Mouse (Mus musculus): ENCODE measurements around the gene Cks2. TPM values are rescaled to one million over a fixed set of nuclear protein-coding genes. Genes with fewer than 3 reads are reported as not detected.

Cks2 gene
- polyA plus RNA-seq (2012; rRNA removed; ENCODE audit: low replicate concordance), result 8.5 and 22.8 TPM in 2 replicates

DNA sequence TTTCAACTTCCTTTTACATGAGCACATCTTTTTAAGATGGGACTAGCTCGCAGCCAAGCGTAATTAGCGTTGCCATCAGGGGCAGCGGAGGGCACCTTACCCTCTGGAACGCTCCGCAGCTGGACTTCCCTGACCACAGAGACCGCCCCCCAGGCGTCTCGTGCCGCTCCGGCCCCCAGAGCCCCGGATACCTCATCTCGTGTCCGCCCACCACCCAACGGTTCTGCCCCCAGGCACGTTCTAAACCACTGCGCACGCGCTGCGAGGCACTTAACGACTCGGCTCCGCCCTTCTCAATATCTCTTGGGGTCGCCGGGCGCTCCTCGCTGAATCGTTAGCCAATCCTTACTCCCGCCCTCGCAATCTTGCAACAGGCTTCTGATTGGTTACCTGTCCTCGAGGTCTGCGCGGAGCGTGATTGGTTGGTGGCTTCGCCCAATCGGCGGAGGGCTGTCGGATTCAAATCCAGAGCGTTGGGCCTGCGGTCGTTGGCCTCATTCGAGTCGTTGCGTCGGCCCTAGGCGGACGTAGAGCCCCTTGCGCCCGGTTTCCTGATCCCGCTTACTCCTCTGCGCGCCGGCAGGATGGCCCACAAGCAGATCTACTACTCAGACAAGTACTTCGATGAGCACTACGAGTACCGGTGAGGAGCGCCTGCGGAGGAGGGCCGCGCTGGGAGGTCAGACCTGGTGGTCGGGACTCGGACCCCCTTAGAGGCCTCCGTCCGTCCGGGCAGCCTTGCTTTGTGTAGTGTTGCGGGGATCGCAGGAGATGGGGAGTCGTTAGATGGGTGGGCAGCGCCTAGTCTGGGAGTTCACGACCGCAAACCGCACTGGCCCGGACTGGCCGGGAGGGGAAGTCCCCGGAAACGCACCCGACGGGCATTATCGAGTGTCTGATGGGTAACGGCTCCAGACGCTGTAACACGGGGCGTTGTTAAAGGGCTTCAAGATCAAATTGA lies at the start of gene Cks2:
Gene Cks2, plus strand, starts transcription at position 404 of the 961 bp plus-strand sequence.

DNA sequence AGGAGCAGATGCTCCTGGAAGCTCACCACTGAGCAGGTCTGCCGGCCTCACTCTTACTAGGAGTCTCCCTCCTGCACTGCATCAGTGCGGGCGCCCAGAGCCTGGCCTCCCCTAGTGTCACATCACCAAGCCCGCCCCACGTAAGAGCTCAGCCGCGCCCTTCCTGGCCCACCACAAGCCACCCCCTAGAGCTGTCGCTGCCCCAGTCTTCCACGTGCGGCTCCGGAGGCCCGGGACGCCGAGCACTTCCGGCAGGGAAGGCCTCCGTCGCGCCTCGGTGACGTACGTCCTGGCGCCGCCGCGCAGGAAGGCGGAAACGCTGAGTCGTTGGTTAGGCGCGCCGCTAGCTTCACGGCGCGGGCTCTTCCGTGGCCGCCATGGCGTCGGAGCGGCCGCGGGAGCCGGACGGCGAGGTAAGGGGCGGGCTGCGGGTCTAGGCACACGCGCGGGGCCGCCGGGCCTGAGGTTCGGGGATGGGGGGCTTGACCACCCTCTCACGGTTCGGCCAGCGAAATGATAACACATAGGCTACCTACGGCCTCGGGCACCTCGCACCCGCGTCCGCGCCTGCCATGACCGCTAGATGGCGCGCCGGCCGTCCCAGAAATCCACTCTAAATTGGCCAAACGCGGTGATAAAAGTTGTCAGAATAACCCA lies 6.5 kb downstream of the Cks2 start, which contains the start of gene Secisbp2:
Gene Secisbp2, plus strand, starts transcription at position 290 of the 657 bp plus-strand sequence.

Other genes starting within 250 kb of the Cks2 start
- gene S1pr3, start 236.6 kb upstream of the Cks2 start, polyA plus RNA-seq (2012; rRNA removed; ENCODE audit: low replicate concordance), result 2.0 and 2.3 TPM in 2 replicates
- gene Shc3, start 75.8 kb upstream of the Cks2 start, polyA plus RNA-seq (2012; rRNA removed; ENCODE audit: low replicate concordance), result 0.08 and 0.41 TPM in 2 replicates
- 9.6 and 13.4 TPM in 2 replicates for gene Secisbp2, start 6.5 kb downstream of the Cks2 start, polyA plus RNA-seq (2012; rRNA removed; ENCODE audit: low replicate concordance)
- gene Sema4d, start 148.5 kb downstream of the Cks2 start, polyA plus RNA-seq (2012; rRNA removed; ENCODE audit: low replicate concordance), result 11.5 and 12.0 TPM in 2 replicates
- gene Gadd45g, start 201.4 kb downstream of the Cks2 start, polyA plus RNA-seq (2012; rRNA removed; ENCODE audit: low replicate concordance), result 13.6 and 45.7 TPM in 2 replicates